Mouse (Mus musculus) ES-Bruce4 (cell line): ENCODE results near the gene Pld5.

Experiments
- CTCF ChIP-seq: IDR thresholded peaks from one replicate; pipeline ENCODE4 v1.8.1; 2011; ENCODE audit warnings: low read depth, low read length
- EP300 ChIP-seq: IDR thresholded peaks from 2 replicates; pipeline ENCODE4 v1.6.1; 2011; ENCODE audit warnings: low read depth, low read length; ENCODE audit not compliant: insufficient read depth

DNA sequence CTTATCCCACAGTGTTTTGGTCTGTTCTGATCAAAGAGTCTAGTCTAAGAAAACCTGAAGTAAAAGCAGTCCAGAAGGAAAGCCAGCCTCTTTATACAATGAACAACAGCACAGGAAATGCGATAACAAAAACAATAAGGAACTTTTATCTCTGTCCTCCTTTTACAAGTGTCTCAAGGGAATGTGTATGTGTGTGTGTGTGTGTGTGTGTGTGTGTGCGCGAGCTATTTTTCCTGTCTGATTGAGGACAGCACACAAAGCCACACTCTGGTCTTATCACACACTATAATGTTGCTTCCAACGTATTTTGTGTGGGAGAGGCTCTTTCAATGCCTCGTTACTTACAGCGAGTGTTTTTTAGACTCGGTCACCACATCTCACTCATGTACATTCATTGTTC, 196.7 kb downstream of the Pld5 start:
- TF ChIP-seq CTCF (no peak), EP300 (no peak)
